Mouse (Mus musculus): ENCODE measurements at regions not wholly inside any gene's neighbourhood (a gene's known extent, or its start where the extent isn't known, plus 50 kb on each side); places are given as distances from the start of the nearest gene placed in this dataset.

- TF ChIP-seq CTCF (IDR thresholded peaks at IDR 0.05; ENCODE audit: borderline replicate concordance, extremely low read depth, insufficient read depth, insufficient read length) (no peak), POLR2A (IDR thresholded peaks at IDR 0.05; ENCODE audit: borderline replicate concordance, extremely low read depth, insufficient read depth, insufficient read length, poor library complexity, severe bottlenecking) (no peak)
Measured at GRCm38 (mm10) chr6:143595486-143595885, 428.5 kb downstream of the Etnk1 start.

All from brain, embryonic 14.5 days (tissue).